Mouse (Mus musculus) adrenal gland, adult 10 weeks (tissue): ENCODE data around the gene Spock2. TPM values are rescaled to one million over a fixed set of nuclear protein-coding genes. Genes with fewer than 3 reads are reported as not detected.

Experiments
- polyA plus RNA-seq: library from polyadenylated mRNA; stranded (reverse); fragments of 350-450 nt; fragmentation: Illumina TruSeq; extraction: RNeasy Lipid Tissue Mini Kit (QIAGEN cat#74804); gene quantifications from one replicate; pipeline ENCODE4 v1.2.3, GENCODE M21; 2014; ENCODE audit warnings: low read depth, low replicate concordance

The Spock2 gene
- 19.0 TPM for polyA plus RNA-seq

GRCm38 (mm10) chr10:60106146-60106530, at the start of gene Spock2:
Gene Spock2 (plus strand): TSS chr10:60106219.

Other genes with a start within 250 kb of the Spock2 start
- gene Dnajb12, start 226.7 kb upstream of the Spock2 start, polyA plus RNA-seq, result 9.2 TPM
- gene Ddit4, start 154.4 kb upstream of the Spock2 start, polyA plus RNA-seq, result 11.1 TPM
- gene Ascc1, start 103.4 kb upstream of the Spock2 start, polyA plus RNA-seq, result 15.6 TPM
- gene Anapc16, start 103.1 kb upstream of the Spock2 start, polyA plus RNA-seq, result 31.5 TPM
- gene Chst3, start 113.0 kb downstream of the Spock2 start, polyA plus RNA-seq, result 0.99 TPM
- 152 TPM for gene Psap, start 171.4 kb downstream of the Spock2 start, polyA plus RNA-seq
- 2.7 TPM for gene Vsir, start 240.6 kb downstream of the Spock2 start, polyA plus RNA-seq